Mouse (Mus musculus) layer of hippocampus, postnatal 10 days (tissue): ENCODE data around the gene Cpne4. TPM values are rescaled to one million over a fixed set of nuclear protein-coding genes. Genes with fewer than 3 reads are reported as not detected.
A peak's percentile ranks its signal among the peaks of the same experiment; 100 is the strongest.

ENCODE experiments used
- DNase-seq, 2 experiments: peaks; one replicate each; pipeline ENCODE4 v3.0.0; 2021; ENCODE audit warnings: low spot score in 2 of 2
- total RNA-seq, 2 experiments: library from RNA; stranded (reverse); gene quantifications; 2 replicates each; pipeline ENCODE4 v1.2.3; 2021

The Cpne4 gene
- total RNA-seq, 2 experiments from 2014 or later = 112 to 118 TPM

DNA sequence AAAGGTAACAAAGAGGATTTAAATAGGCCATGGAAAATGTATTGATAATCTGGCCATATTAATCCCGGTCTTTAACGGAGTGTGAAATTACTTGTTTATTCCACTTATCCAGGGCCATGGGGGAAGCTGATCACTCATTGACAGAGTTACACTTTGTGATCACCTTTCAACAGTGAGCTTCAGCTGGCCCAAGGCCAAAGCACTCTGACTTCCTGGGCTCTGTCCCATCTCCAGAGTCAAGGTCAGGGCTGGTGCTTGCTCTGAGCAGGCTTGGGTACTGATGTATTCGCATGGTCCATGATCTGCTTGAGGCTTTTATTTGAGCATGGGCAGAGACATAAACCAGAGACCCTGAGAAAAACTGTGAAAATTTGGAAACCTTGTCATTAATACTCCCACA lies 131.5 kb downstream of the Cpne4 start:
- no peak for DNase-seq

GRCm38 (mm10) chr9:104687051-104687450 lies 140.0 kb downstream of the Cpne4 start:
- DNase-seq = no peak

DNA sequence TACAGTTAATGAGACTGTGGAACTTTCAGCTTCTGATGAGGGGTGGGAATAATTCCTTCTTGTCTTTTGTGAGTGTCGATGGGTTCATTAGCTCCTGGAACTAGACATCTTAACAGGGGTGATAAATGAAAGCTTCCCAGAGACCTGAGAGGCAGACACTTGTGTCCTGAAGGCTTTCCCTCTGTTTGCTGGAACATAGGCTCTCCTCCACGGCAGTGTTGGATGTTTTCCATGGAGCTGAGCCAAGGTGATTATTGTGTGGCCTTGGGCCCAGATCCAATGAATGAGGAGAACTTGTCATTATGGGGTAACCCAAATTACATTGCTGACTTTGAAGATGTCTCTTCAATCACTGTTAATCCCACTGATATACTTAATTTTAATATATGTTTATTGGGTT lies 146.1 kb downstream of the Cpne4 start:
- peak; percentile 8 to 25 for DNase-seq

- DNase-seq = no peak
These were observed 163.7 kb downstream of the Cpne4 start for GRCm38 (mm10) chr9:104710831-104711230.

GRCm38 (mm10) chr9:104725311-104725710 lies 178.2 kb downstream of the Cpne4 start:
- no peak for DNase-seq

DNA sequence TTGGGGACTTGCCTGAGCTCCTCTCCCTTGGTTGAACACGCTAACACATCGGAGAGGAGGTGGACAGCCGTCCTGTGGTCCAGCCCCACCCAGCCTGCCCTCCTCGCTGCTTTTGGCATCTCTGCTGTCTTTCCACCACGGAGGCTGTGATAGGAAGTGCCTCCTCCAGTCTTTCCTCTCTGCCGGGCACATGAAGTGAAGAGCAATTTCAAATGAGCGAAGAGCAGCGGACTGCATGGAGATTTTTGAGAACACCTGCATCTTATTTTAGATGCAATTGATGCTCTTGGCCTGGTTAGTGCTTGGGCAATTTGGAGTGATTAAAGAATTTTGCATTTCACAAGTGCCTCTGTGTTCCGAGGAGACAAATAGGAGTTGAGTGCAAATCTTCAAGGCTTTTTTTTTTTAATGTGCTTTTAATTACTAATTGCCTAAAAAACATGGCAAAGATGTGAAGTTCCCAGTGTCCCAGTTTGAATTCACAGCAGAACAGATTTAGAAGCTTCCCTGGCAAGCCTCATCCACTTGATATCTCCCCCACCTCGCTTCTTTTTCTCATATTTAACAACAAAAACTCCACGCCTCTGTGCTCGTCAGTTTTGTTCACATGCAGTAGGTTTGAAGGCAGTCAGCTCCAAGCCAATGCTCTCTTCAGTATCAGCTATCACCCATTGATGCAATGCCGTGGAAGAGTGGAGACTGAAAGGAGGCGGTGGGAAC lies 195.7 kb downstream of the Cpne4 start:
- DNase-seq = no peak

GRCm38 (mm10) chr9:104755519-104755918 lies 208.4 kb downstream of the Cpne4 start:
- DNase-seq = no peak

- no peak for DNase-seq
These were observed 212.9 kb downstream of the Cpne4 start for GRCm38 (mm10) chr9:104760031-104760430.

DNA sequence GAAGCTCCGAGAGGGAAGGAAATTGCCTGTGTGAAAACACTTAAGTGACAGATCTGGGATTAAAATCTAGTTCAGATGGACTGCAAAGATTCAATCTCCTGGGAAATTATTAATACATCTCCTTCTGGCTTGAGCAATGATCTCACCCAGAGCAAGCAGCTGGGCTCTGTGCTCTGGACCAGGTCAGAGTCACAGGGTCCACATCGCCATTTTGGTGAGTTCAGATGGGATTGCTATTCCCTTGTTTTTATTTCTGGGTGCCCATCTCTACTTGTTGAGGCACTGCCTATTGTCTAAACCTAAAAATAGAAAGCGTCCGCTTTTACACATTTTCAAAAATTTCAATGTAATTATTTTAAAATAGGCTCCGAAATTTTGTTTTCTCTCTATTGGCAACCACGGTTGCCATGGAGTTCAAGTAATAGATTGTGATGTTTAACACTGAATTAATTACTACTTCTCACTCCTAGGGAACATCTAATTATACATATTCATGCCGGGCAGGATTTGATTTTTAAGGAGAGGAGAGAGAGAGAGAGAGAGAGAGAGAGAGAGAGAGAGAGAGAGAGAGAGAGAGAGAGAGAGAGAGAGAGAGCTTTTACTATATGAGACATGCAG lies 229.2 kb downstream of the Cpne4 start:
- no peak for DNase-seq

- no peak for DNase-seq
These were observed 230.0 kb downstream of the Cpne4 start for GRCm38 (mm10) chr9:104777135-104777534.

- no peak for DNase-seq
These were observed 230.7 kb downstream of the Cpne4 start for GRCm38 (mm10) chr9:104777780-104778179.

GRCm38 (mm10) chr9:104796601-104797000 lies 249.5 kb downstream of the Cpne4 start:
- DNase-seq = no peak

- DNase-seq = no peak
These were observed 257.7 kb downstream of the Cpne4 start for GRCm38 (mm10) chr9:104804776-104805175.

DNA sequence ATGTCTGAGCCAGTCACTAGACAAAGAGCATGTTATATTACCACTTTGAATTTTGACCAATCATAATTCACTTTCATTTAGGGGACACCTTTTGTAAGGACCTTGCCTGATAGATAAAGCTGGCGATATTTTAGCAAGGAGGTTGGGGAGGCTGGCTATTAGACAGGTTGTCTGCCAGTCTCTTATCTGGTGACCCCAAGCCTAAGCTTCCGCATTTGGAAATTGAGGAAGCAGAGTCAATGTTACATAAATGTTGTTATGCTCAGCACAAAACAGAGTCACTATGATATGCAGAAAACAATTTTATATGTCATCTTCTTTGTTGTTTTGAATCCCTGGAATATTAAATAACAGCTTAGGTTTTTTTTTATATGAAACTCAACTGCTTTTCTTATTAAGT lies 267.6 kb downstream of the Cpne4 start:
- DNase-seq = no peak

GRCm38 (mm10) chr9:104828646-104829045 lies 281.6 kb downstream of the Cpne4 start:
- no peak for DNase-seq

GRCm38 (mm10) chr9:104832934-104833539 lies 286.0 kb downstream of the Cpne4 start:
- DNase-seq = no peak

DNA sequence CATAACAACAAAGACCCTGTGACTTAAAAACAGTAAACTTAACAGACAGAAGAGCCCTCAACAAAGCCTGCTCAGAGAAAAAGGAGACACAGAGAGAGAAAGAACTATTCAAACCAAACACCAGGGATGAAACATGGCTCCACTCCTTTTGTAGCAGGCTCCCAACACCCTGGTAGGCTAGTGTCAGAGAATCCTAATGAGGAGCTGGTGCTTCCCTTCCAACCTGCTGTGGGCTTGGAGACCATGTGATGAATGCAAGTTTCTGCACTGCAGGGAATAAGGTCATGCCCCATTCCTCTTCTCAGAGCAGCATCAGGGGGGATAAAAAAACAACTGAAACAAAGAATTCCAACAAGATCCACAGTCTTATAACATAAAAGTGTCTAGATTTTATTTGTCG lies 290.8 kb downstream of the Cpne4 start:
- DNase-seq = no peak

GRCm38 (mm10) chr9:104841278-104841677 lies 294.2 kb downstream of the Cpne4 start:
- DNase-seq = peak in 1 of 2 experiments; percentile 19

- no peak for DNase-seq
These were observed 298.3 kb downstream of the Cpne4 start for GRCm38 (mm10) chr9:104845226-104845930.

DNA sequence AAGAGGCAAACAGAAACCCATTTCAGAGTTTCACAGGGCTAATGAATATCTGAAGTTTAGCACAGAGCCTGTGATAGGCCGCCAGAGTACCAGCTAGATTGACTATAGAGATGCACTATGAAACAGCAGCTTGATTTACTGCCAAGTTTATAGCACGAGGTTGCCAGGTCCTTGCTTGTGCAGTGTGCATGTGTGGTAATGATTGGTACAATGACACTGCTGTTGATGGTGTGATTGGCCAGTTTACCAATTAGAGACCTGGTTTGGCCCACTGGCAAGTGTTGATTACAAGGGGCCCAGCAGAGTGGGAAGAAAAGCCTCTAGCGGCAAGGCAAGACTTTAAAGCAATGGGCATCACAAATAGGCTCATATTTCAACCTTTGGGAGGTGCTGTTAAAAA lies 306.6 kb downstream of the Cpne4 start:
- DNase-seq = no peak

GRCm38 (mm10) chr9:104854245-104854921 lies 307.3 kb downstream of the Cpne4 start:
- DNase-seq = no peak
